Mouse (Mus musculus): Measurements from ENCODE around the gene Etfbkmt.
"Not testable (repeated sequence)": the region's sequence is repeated elsewhere in the genome, so short reads cannot be mapped to it uniquely, and the experiment has no call there.

Etfbkmt gene

DNA sequence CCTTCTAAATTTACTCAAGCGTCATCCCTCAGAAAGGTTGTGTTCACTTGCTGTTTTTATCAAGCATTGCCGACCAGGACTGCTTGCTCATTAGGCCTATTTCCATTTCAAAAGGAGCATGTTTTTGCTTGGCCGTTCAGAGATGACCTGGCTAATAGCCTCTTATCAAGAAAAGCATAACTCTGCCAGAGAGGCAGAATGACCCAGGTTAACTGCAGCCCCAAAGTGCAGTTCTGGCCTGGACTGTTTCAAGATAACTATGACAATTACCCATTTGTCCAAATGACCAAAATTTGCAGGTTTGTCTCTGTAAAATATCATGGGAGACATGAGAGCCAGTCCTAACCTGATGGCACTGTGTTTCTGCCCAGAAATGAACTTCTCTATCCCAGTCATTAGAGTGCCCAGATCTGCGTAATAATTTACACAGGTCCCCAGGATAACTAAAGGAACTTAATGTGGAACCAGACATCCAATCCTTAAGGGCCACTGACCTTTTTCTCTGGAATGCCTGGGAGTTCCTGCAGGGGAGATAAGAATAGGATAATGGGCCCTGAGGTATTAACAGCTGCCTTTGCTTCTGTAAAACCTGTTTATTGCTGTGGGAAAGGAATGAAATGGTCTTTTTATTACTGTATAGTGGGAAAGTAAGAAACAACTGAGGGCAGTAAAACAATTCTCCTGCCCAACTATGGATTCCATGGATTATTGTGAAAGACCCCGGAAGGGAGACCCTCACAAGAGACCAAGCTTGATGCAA, 5.1 kb upstream of the Etfbkmt start:
- no peak for DNase-seq (ENCODE audit: low spot score)

DNA sequence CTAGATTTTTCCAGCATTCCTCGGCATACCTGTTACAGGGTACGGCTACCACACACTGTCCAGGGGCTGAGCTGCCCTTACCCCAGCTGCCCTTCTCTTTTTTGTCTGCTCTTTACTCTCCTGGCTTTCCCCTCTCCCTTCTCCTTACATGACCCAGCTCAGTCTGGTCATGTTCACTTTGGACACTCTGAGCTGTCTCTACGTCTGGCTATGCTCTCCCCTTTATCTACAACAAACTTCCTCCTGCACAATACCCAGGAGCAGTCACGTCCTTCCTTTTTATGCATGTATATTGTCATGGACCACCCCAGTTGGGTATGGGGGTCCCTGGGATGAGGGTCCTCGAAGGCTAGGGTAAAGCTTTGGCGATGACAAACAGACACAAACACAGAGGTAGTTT, 4.0 kb upstream of the Etfbkmt start:
- DNase-seq (ENCODE audit: low spot score), result no peak

DNA sequence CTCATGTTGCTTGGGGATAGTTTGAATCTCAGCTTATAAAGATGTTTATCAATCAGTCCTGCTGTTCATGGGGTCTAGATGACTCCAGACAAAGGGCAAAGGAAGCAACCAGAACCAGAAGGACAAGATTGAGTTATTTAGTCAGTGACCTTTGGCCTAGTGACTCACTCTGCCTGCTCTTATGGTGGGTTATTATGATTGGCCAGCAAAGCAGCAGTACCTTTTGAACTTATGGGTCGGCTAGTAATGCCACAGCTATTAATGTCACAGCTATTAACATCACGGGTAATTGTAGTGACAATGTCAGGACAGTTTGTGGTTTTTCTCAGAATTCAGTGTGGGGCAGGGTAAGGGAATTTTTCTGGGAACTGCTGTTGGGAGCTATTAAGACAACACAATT, 1.7 kb upstream of the Etfbkmt start:
- no peak for DNase-seq (ENCODE audit: low spot score)

DNA sequence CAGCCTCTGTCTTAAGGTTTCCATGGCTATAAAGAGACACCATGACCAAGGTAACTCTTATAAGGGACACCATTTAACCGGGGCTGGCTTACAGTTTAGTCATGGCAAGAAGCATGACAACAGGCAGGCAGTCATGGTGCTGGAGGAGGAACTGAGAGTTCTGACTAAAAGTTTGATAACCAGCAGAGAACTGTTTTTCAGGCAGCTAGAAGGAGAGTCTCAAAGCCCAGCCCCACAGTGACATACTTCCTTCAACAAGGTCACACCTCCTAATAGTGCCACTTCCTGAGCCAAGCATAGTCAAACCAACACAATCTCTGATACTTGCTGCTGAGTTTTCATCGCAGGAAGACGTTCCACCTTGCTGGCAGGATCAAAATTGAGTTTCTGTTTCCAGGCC, 638 bp upstream of the Etfbkmt start:
- DNase-seq (ENCODE audit: low spot score), result no peak

DNA sequence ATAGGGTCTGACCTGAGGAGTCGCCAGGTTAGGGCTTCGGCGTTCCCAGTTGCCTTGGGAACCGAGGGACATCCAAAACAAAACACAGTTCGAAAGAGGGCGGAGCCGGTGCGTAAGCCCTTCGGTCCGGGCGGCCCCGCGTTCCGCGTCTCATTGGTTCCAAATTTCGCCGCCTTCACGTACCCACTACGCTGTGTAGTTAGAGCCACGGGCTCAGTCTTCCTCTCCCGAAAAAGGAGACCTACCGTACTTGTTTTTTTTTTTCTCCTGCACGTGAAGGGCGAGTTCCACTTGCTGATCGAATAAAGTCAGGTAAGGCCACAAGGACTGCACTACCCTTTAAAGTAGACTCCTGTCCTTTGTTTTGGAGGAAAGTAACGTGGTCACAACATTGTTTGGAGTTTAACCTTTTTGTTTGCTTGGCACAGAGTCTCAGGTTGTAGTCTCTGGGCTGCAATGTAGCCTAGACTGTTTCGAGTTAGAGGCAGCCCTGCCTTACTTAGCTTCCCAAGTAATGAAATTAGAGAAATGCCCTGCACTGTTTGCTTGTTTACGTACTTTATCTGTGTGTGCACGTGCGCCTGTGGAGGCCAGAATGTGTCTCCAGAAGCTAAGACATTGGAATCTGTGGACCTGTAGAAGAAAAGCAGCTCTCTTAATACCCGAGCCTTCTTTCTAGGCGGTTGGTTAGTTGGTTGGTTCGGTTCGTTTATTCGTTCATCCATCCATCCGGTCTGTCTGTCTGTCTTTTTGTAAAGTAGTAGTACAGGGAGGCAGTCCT, 1.9 kb downstream of the Etfbkmt start:
- peak; percentile 69 for DNase-seq (ENCODE audit: low spot score)

DNA sequence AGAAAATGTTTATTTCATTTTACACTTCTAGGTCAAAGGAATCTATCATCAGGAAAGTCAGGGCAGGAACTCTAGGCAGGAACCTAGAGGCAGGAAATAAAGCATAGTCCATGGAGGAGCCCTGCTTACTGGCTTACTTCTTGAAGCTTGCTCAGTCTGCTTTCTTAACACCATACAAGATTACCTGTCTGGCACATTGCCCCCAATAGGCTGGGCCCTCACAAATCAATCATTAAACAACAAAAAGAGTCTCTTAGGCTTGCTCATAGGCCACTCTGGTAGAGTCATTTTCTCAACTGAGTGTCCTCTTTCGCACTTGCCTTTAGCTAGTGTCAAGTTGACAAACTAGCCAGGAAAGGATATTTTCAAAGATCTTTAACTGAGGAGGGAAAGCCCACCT, 5.5 kb downstream of the Etfbkmt start:
- no peak for DNase-seq (ENCODE audit: low spot score)

DNA sequence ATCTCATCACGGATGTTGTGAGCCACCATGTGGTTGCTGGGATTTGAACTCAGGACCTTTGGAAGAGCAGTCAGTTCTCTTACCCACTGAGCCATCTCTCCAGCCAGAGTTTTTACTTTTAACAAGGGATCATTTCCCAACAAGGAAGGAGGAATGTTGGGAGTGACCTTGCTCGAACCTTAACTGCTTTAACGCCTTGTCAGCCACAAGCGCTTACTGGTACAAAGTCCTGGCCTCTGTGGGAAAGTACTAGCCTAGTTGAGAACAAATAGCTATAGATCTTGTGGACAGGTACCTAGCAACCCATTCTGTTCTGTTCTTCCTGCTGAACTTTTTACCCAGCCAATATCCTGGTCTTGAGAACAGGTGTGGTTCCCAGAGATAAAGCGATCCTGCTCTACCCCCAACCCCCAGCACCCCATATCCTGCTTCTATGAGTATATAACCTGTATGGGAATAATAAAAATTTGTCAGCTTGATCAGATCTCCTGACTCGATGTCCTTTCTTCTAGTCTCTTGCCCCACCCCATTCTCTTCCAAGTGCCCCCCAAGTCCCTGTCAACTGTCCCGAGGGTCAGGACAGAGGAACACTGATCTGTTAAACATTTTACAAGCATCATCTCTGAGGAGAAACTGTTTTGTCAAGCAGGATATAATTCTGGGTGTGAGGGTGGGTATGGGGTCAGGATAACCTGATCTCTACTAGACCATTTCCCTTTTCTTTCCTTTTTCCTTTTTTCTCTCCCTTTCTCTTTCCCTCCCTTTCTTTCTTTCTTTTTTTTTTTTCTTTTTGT, 9.0 kb downstream of the Etfbkmt start:
- DNase-seq (ENCODE audit: low spot score), result no peak

DNA sequence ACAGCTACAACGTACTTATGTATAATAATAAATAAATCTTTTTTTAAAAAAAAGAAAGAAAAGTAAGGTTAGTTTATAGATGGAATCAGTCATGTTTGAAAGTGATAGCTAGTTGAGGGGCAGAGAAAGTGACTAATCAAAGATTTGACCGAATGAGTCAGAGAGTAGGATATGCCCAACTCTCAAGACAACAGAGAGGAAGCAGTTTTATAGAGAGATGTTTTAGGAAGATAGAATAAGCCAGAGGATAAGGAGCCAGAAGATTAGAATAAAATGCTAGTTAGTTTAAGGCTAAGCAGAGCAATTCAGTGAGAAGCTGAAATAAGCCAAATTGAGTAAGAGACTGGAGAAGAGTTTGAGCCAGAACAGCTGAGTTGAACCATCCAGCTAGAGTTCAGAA, 12.5 kb downstream of the Etfbkmt start:
- no peak for DNase-seq (ENCODE audit: low spot score)

DNA sequence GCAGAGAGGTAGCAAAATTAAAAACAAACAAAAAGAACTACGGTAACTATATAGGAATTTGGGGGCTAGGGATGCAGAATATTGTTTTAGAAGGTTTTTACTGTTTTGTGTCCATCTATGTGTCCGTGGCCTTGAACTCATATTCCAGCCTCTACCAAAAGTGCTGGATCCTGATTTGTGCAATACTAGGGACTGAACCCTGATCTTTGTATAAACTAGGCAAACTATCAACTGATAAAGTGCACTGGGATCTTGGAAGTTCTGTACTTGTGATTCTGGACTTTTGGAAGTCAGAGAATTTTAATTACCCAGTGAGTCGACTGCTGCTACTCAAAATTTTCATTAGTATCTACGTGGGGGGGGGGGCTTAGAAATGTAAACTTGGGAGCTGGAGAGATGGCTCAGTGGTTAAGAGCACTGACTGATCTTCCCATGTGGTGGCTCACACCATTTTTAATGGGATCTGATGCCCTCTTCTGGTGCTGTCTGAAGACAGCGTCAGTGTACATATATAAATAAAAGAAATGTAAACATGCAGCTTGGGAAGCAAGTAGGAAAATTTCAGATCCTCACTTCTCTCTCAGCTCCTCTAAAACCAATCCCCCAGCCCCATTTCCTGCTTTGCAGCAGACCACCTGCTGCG, 13.9 kb downstream of the Etfbkmt start:
- DNase-seq (ENCODE audit: low spot score), result no peak

DNA sequence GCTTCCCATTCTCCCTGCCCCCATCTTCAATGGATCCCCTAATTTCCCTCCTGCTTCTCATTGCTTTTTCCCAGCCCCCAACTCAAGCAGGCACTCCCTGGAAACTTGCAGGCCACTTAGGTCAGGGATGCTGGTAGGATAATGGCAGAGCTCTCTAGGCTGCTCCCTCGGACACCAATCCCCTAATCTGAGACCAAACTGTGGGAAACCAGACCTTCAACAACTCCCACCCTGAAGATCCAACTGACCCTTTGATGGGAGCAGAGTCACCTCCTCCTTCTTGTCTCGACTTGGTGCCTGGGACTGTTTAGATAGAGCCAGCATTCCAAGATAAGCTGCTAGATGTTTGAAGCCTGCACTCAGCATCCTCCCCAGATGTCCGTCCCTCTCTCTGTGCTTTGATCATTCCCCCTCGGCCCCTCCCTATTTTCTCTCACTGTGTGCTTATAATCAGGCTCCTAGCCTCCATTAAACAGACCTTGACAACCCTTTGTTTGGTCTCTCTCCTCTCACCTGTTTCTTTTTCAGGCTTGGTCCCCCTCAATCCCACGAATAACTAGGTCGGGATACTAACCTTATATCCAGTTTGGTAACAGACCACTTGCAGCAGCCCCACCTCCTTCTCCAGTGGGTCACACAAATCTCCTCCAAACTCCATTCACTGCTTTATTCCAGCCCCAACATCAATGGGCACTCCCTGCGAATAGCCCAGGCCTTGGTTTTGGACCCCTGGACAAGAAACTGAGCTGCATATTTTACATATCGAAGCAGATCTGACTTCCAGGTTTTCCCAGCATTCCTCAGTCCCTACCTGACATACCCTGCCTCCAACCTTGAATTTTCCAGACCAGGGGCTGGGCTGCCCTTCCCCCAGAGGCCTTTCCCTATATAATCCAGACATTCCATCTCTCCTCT, 14.7 kb downstream of the Etfbkmt start:
- no peak for DNase-seq (ENCODE audit: low spot score)

DNA sequence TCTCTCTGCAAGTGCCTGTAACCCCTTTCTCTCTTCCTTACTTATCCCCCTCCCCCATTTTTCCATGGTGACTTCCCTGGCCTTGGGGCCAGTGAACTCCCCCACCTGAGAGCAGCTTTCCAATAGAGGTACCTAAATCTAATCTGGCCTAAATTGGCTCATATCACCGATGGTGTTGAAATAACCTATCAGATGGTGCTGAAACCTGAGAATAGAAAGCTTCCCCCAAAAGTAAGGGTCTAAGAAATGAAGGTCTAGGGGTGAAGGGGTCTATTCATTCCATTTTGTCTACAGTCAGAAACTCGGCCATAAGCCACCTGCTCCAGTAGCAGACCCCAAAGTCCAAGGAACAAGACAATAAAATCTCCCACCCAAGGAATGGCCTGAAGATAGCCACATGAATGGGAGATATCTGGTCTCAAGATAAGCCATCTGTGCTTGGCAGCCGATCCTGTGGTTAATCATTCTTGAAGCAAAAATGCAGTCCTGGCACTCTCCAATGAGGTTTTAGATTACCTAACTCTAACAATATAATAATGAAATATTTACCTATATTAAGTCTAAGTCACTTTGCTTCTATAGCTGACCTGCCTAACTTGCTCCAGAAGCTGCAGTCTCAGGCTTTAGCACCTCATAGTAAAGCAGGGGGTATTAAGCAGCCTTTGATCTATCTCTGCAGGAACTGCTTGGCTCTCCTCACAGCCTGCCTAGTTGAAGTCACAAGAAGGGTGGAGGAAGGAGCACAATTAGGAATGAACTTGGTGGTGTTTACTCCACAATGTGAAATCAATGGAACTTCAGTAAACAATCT, 15.6 kb downstream of the Etfbkmt start:
- no peak for DNase-seq (ENCODE audit: low spot score)

DNA sequence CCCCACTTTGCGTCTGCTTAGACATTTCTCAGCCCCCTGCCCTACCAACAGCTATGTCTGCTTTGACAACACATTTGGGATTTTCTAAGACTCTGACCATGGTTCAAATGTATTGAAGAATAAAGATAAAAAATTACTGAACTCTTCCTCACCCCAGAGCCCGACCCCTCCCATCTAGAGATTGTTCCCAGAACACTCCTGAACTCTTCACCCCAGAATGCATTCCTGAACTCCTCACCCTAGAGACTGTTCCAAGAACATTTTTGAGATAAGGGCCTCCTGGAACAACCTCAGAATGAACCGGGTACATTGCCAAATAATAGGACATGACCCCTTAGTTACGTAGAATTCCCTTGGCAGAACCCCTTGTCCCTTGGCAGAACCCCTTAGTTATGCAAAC, 27.4 kb downstream of the Etfbkmt start:
- DNase-seq (ENCODE audit: low spot score), result not testable (repeated sequence)

DNA sequence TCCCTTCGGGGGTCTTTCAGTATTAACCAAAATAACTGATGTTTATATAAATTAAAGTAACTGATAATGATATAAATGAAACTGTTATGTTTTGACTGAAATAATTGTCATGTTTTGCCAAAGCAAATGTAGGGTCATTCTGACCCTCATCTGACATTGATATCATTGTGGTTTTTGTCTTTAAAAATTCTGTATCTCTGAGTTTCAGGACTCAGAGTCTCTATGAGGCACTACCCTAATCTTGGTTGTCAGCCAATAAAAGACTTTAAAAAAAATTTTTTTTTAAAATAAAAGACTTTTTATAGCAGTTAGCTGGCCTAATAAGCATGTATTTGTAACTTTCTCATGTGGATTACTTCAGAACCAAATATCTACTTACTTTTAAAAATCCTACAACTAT, 28.0 kb downstream of the Etfbkmt start:
- no peak for DNase-seq (ENCODE audit: low spot score)

DNA sequence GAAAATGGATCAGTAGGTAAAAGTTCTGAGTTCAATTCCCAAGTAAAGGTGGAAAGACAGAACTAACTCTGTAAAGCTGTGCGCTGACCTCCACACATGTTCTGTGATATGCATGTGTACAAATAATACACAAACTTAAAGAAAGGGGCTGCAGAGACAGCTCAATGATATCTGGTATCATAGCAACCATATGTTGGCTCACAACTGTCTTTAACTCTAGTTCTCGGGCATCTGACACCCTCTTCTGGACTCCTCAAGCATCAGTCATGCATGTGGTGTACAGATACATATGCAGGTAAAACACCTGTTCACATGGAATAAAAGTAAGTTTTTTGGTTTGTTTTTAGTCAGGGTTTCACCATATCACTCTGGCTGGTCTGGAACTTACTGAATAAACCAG, 28.8 kb downstream of the Etfbkmt start:
- no peak for DNase-seq (ENCODE audit: low spot score)

DNA sequence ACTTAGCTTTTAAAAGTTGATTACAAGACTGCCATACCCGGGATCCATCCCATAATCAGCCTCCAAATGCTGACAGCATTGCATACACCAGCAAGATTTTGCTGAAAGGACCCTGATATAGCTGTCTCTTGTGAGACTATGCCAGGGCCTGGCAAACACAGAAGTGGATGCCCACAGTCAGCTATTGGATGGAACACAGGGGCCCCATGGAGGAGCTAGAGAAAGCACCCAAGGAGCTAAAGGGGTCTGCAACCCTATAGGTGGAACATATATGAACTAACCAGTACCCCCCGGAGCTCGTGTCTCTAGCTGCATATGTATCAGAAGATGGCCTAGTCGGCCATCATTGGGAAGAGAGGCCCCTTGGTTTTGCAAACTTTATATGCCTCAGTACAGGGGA, 30.3 kb downstream of the Etfbkmt start:
- not testable (repeated sequence) for DNase-seq (ENCODE audit: low spot score)

DNA sequence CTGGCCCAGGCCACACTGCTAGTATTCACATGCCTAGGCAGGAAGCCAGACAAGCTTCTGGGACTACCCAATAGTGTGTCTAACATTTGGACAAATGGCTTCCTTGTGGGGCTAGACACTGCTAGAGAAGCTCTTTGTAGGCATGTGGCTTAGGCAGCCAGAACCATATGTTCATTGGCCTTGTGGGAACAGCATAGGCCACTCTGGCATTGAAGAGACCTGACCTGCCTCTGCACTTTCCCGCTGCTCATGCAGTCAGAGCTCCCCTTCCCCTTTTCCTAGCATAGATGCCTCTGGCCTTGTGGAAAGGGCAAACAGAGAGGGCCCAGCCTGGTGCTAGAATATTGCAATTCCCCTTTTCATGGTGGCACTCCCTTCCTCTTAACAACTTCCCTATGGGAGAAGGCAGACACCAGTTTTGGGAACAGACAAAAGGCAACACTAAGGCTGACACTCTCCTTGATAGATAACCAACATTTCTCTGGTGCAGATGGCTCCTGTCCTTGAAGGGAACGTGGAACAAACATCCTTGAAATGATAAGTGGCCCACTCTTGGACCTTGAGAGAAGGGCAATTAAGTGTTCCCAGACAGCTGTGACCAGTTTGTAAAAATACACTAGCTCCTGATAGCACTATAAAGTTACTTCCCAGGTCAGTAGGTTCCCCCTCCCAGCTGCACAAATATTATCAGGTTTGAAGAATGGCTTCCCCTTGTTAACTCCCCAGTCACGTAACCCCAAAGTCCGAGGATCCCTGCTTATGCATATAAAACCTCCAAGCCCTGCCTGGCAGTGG, 34.4 kb downstream of the Etfbkmt start:
- no peak for DNase-seq (ENCODE audit: low spot score)

DNA sequence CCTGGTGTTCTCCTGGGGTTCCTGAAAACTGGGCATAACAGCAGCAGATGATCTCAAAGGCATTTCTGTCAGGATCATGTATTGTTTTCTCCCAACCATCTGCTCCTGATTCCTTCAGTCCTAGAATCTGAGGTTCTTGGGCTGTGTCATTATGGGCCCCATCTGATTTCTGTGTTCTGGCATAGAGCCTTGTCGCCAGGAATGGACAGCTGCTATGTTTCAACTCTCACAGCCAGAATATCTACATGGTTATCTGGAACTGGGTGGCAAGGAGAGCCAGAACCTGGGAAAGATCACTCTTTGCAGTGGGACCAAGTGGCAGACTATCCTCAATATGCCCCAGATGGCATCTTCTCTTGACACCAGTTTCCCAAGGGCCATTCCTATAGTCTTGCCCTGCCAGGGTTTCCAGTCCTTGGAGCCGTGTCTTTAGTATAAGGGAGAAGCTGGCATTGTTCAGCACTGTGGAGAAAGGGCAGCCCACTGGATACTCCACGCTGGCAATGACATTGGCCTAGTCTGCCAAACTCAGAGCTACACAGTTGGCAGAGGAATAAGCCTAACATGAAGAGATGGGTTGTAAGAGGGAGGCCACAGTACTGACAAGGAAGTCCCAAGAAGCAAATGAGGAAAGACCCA, 35.4 kb downstream of the Etfbkmt start:
- no peak for DNase-seq (ENCODE audit: low spot score)

DNA sequence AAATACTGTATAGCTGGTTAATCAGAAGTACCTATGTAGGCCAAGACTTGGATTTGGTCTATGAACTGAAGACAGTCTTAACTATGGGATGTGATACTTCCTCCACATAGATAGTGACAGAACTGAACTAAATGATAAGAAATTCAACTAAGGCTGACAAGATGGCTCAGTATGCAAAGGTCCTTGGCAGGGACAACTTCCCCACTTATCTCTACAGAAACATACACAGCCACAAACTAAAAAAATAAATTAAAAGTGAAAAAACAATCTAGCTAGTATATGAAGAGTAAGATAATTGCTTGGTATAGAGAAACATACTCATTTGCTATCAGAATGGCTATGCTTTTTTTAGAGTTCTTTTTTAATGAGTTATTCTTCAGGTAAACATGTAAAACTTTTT, 39.4 kb downstream of the Etfbkmt start:
- DNase-seq (ENCODE audit: low spot score), result no peak

DNA sequence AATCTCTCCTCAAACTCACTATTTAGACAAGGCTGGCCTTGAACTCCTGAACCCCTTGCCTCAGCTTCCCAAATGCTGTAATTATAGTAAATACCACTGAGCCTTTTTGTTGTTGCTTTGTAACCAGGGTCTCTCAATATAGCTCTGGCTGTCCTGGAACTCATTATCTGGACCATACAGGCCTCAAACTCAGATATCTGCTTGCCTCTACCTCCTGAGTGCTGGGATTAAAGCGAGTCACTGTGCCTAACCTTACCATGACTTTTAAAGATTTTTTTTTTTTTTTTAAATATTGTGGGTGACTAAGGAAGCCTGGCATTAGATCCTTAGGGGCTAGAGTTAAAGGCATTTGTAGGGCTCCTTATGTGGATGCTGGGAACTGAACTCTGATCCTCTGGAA, 44.4 kb downstream of the Etfbkmt start:
- no peak for DNase-seq (ENCODE audit: low spot score)

Measured in ovary, postnatal 10 days (tissue).